Mouse (Mus musculus): ENCODE results near the gene Olfr203. TPM values are rescaled to one million over a fixed set of nuclear protein-coding genes. Genes with fewer than 3 reads are reported as not detected.

Olfr203 gene
- total RNA-seq (2023): not detected

DNA sequence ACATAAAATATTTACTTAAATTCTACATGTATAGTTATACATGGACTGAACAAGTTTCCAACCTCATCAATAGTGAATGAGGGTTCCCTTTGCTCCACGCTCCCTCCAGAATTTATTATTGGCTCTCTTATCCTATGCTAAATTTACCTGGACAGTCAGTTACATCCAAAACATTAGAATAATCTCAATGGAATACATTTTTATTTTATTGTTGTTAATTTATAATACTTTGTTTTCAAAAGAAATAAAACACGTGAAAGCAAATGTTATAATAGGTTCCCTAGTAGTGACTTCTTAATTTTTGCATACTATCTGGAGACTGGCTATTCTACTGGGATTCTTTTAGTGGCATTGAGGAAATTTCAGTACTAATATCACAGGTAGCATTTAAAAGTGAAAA, at the start of gene Olfr203:
Olfr203 (plus strand) TSS at position 301 of the 400 bp plus-strand sequence.

DNA sequence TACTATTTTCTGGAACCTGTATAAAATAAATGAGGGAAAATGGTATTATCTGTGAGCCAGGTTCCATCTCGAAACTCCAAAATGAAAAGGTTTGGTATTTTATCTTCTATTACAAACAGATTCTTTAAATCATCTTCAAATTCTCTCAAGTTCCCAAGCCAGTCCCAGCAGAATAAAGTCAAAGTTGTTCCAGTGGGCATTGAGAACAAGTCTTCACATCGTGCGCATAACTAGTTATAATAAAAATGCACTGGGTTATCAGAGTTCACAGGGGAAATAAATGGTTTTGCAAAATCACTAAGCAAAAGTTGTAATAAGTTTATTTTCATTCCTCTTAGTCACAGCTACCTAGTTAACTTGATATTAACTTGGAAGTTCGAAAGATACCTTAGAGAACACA, 26.1 kb upstream of the Olfr203 start, which contains the start of gene Olfr201:
Olfr201 (minus strand) TSS at position 101 of the 400 bp plus-strand sequence.

GRCm38 (mm10) chr16:59286693-59287092, 12.0 kb upstream of the Olfr203 start, which contains the start of gene Olfr202:
TSS of gene Olfr202 (minus strand) at chr16:59286793.

DNA sequence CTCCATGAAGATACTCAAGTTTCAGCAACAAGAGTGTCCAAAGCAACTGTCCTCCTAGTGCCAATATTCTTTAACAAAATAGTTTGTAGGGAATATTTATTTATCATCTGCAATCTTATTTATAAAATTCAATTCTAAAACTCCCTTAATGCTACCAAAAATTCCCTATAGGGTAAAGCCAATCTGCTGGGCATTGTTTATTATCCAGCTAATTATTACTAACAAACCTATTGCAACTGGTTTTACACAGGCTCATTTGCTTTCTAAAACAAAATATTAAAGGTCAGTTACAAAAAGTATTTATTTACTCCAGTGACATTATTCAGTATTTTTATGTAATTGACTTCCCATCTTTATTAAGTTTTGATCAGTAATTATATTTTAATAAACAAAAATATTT, 19.5 kb downstream of the Olfr203 start, which contains the start of gene Olfr204:
Olfr204 (minus strand) TSS at position 101 of the 400 bp plus-strand sequence.

GRCm38 (mm10) chr16:59331038-59331437, 32.4 kb downstream of the Olfr203 start, which contains the start of gene Olfr205:
TSS of gene Olfr205 (minus strand) at chr16:59331138.

DNA sequence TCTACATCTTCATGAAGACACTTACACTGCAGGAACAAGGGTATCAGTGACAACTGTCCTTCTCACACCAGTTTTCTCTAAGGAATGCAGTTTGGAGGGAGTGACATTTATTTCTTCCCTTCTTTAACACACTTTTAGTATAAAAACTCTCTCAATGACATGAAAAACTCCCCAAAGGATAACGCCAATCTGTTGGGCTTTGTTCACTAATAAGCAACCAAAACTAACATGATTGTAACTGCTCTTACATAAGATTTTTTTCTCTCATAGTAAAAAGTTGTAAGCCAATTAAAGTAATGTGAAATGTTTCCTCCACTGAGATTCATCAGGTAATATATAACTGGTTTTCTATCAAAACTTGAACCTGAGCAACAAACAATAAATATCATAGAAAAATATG, 50.5 kb downstream of the Olfr203 start, which contains the start of gene Olfr206:
Olfr206 (minus strand) TSS at position 101 of the 400 bp plus-strand sequence.

Other genes starting within 250 kb of the Olfr203 start
- gene Olfr190, start 220.9 kb upstream of the Olfr203 start, total RNA-seq (2023): not detected
- not detected for gene Olfr191, start 209.1 kb upstream of the Olfr203 start, total RNA-seq (2023)
- gene Olfr193, start 187.0 kb upstream of the Olfr203 start, total RNA-seq (2023): not detected
- gene Olfr194, start 177.8 kb upstream of the Olfr203 start, total RNA-seq (2023): not detected
- not detected for gene Olfr195, start 151.8 kb upstream of the Olfr203 start, total RNA-seq (2023)
- not detected for gene Olfr196, start 128.4 kb upstream of the Olfr203 start, total RNA-seq (2023)
- gene Olfr198, start 95.3 kb upstream of the Olfr203 start, total RNA-seq (2023): not detected
- not detected for gene Olfr199, start 79.1 kb upstream of the Olfr203 start, total RNA-seq (2023)
- gene Olfr201, start 26.2 kb upstream of the Olfr203 start, total RNA-seq (2023): not detected
- not detected for gene Olfr202, start 12.1 kb upstream of the Olfr203 start, total RNA-seq (2023)
- gene Olfr204, start 19.4 kb downstream of the Olfr203 start, total RNA-seq (2023): not detected
- not detected for gene Olfr205, start 32.3 kb downstream of the Olfr203 start, total RNA-seq (2023)
- gene Olfr206, start 50.4 kb downstream of the Olfr203 start, total RNA-seq (2023): not detected
- gene Olfr209, start 65.1 kb downstream of the Olfr203 start, total RNA-seq (2023): not detected
- not detected for gene Gabrr3, start 108.5 kb downstream of the Olfr203 start, total RNA-seq (2023)
- 10 to 100 TPM; 14.7 to 18.7 TPM for gene Riox2, start 172.9 kb downstream of the Olfr203 start, total RNA-seq (2023)

All from neutrophil, adult 59 days (primary cell).